Comparison of ENCODE assay signal across 23 mouse cellular contexts in the genomic region with DNA sequence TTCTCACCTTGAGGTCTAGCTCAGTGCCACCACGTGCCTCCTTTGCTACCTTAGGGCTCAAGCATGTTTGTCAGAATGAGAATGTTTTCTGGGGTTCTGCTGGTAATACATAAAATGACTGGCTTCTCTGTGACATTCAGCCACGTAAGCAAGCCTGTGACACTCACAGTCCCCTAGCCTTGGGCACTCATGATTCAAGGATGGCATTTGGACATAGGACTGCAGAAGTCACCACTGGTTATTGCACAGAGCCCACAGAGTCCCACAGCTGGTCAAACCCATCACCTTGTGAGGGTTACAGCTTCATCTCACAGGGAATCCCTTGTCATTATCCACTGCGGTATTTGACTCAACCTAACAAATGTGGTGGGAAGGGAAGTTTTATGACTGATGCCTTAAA.
"Had no signal": no experiment of that assay in that cellular context is flagged by ENCODE, and none has a peak within 500 bp of the region (broad histone marks: within the 10 kb centered on the region; RNA-seq: fewer than 3 reads in every experiment).

No protein-coding gene starts in this region.

- H3K27ac ChIP-seq: embryonic facial prominence, embryonic 10.5 days; embryonic facial prominence, embryonic 12.5 days; embryonic facial prominence, embryonic 13.5 days; embryonic facial prominence, embryonic 15.5 days; forebrain, embryonic 10.5 days; forebrain, embryonic 12.5 days; forebrain, embryonic 13.5 days; forebrain, embryonic 15.5 days; gastrocnemius, adult 2 months; heart, adult 2 months; heart, embryonic 10.5 days had no signal

- H3K4me3 ChIP-seq: embryonic facial prominence, embryonic 10.5 days; embryonic facial prominence, embryonic 12.5 days; embryonic facial prominence, embryonic 13.5 days; embryonic facial prominence, embryonic 15.5 days; erythroblast, embryonic 14.5 days; forebrain, embryonic 10.5 days; forebrain, embryonic 12.5 days; forebrain, embryonic 13.5 days; forebrain, embryonic 15.5 days; gastrocnemius, adult 2 months; heart, adult 2 months; heart, embryonic 10.5 days had no signal

- DNase-seq: cerebellum, postnatal 14 days; cerebellum, postnatal 25 days; cerebellum, postnatal 36 days; embryo, embryonic 11 days; forebrain, postnatal 0 days; gastrocnemius, adult 2 months; gastrocnemius, postnatal 10 days; gastrocnemius, postnatal 14 days; gastrocnemius, postnatal 25 days; gastrocnemius, postnatal 36 days; heart, adult 11 months; heart, adult 18-20 months; heart, adult 2 months had no signal
